Mouse (Mus musculus): ENCODE results near the gene Itsn1. TPM values are rescaled to one million over a fixed set of nuclear protein-coding genes. Genes with fewer than 3 reads are reported as not detected.

Gene Itsn1
- polyA plus RNA-seq, 1 experiment = 68.7 TPM

DNA sequence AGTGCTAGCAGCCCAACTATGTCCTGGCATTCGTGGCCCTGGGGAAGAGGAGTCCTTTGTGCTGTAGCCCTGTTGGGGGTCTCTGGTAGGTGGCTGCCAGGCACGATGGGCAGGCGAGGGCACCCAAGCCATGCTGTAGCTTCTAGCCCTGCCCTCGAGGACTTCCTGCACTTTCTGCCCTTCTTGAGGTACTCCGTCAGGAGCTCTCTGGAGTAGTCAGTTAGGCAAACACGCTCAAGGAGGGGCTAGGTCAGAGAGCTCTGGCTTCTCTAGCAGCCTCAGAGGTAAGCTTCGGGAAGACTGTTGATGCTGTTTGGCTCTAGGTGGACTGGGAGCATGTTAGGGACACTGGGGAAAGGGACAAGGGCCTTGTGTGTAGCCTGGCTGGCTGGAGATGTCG, 195.3 kb downstream of the Itsn1 start:
- no peaks in the 10 kb centered on the region for H3K27me3 ChIP-seq (ENCODE audit: control insufficient read depth, insufficient read depth, low read length)
- no peak for TF ChIP-seq POLR2A (IDR thresholded peaks at IDR 0.05; ENCODE audit: borderline replicate concordance, insufficient read depth, low read length)
- no peak for TF ChIP-seq CTCF (IDR thresholded peaks at IDR 0.05; ENCODE audit: borderline replicate concordance, insufficient read depth, low read depth, low read length)
- no peak for DNase-seq
- 68% methylated on average over 8 of the region's 8 CpGs for WGBS
- H3K4me1 ChIP-seq (ENCODE audit: control insufficient read depth, insufficient read depth, low read length) = 0 out of 2 replicates have a peak, but pooled peaks cover 1% of the 10 kb centered on the region
- H3K4me3 ChIP-seq (replicated peaks; ENCODE audit: insufficient read depth, low read depth, low read length) = no peak overlapping the region
- H3K27ac ChIP-seq (ENCODE audit: insufficient read depth, low read length) = no peak overlapping the region

DNA sequence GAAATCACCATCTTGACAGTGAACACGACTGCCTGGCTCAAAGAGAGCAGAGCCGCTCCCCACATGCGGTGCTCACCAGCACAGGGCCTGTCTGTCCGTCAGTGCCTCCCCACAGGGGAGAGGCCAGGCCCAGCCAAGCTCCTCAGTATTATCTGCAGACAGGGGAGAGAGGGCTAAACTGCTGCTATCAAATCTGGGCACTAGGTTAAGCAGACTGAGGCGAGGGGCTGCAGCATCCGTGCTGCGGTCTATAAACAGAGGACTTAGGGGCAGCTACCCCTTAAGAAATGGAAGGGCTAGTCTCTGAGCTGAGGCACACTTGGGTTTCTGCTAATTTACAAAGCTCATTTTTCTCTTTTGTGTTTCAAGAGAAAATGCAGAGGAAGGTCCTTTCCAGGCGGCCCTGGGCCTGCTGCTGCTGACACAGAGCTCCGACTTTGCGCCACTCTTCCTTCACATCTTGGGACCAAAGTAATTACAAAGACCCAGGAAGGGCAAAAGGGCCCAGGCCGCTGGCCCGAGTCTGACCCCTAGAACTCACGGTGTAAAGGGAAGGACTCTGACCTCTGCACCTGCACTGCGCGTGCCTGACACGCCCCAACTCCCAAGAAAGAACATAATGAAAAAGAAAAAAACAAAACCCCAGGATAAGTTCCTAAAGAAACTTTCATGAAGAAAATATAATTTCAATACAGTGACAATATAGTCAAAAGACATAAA, 199.0 kb downstream of the Itsn1 start:
- TF ChIP-seq CTCF (IDR thresholded peaks at IDR 0.05; ENCODE audit: borderline replicate concordance, insufficient read depth, low read depth, low read length) (no peak), POLR2A (IDR thresholded peaks at IDR 0.05; ENCODE audit: borderline replicate concordance, insufficient read depth, low read length) (no peak)
- no peak overlapping the region for H3K27ac ChIP-seq (ENCODE audit: insufficient read depth, low read length)
- WGBS = 79% methylated on average over 16 of the region's 16 CpGs
- no peak for DNase-seq
- H3K4me3 ChIP-seq (replicated peaks; ENCODE audit: insufficient read depth, low read depth, low read length) = no peak overlapping the region
- H3K4me1 ChIP-seq (ENCODE audit: control insufficient read depth, insufficient read depth, low read length) = peaks cover 9% of the 10 kb centered on the region; the same call in 1 of the 2 replicates
- H3K27me3 ChIP-seq (ENCODE audit: control insufficient read depth, insufficient read depth, low read length) = no peaks in the 10 kb centered on the region

DNA sequence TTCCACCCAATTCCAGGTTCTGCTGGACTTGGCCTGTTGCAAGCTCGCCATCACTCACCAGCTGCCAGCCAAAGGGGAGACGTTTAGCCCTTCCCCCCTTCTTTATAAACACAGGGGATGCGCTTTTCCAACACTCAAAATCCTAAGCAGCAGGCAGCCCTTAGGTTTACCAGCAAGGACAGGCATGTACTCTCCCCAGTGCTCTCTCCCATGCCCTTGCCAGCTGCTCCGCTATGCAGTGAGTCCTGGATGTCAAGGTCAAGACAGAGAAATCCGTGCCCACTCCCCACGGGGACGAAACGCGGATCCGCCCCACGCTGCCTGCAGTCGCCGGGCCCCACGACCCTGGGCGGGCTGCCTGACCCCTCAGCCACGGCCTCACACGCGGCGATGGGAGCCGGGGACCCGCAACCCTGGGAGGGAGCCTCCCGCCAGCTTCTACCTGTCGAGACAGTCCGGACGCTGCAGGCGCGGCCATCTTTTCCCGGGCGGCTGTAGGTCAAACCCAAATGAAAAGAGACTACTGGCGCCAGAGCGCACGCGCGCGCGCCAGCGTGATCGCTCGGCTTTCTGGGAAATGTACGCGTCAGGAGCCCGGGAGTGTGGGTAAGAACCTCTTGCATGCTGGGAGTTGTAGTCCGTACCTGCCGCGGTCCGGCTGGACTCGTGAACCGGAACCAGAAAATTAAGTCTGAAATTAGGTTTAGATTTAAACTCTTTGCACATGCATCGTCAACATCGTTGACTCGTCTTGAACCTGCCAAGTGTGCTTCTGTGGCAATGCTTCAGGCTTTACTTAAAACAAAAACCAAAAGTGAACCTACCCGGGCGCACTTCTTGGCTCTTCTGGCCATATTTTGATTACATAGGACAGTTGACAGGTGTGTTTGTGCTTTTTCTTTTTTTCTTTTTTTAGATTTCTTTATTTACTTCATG, 202.3 kb downstream of the Itsn1 start:
- TF ChIP-seq POLR2A (IDR thresholded peaks at IDR 0.05; ENCODE audit: borderline replicate concordance, insufficient read depth, low read length) (peak; percentile 68; the same call in 1 of the 2 replicates), CTCF (IDR thresholded peaks at IDR 0.05; ENCODE audit: borderline replicate concordance, insufficient read depth, low read depth, low read length) (no peak)
- Histone ChIP-seq H3K27ac (ENCODE audit: insufficient read depth, low read length) (peak overlapping the region; percentile 98), H3K4me3 (replicated peaks; ENCODE audit: insufficient read depth, low read depth, low read length) (peak overlapping the region; percentile 100), H3K27me3 (ENCODE audit: control insufficient read depth, insufficient read depth, low read length) (no peaks in the 10 kb centered on the region), H3K4me1 (ENCODE audit: control insufficient read depth, insufficient read depth, low read length) (peaks cover 9% of the 10 kb centered on the region; the same call in 1 of the 2 replicates)
- WGBS = under 1% methylated on average over 53 of the region's 53 CpGs
- DNase-seq = peak; percentile 93 to 96

DNA sequence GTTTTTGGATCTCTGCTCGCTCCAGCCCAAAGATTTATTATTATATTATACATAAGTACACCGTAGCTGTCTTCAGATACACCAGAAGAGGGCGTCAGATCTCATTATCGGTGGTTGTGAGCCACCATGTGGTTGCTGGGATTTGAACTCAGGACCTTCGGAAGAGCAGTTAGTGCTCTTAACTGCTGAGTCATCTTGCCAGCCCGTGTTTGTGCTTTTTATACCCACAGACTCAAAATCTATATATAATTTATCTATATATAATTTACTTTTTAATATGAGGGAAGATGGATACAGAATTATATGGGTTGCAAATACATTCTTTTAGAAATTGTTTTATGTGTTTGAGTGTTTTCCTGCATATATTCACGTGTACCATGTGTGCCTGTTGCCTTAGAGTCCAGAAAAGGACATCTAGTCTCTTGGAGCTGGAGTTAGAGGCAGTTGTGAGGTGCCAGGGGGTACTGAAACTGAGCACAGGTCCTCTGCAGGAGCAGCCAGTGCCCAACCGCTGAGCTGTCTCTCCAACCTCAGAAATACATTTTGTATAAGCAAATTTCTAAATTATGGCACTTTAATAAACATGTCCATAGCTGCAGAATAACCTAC, 203.1 kb downstream of the Itsn1 start:
- WGBS = 56% methylated on average over 8 of the region's 8 CpGs
- no peak for TF ChIP-seq POLR2A (IDR thresholded peaks at IDR 0.05; ENCODE audit: borderline replicate concordance, insufficient read depth, low read length)
- TF ChIP-seq CTCF (IDR thresholded peaks at IDR 0.05; ENCODE audit: borderline replicate concordance, insufficient read depth, low read depth, low read length) = no peak
- Histone ChIP-seq H3K4me1 (ENCODE audit: control insufficient read depth, insufficient read depth, low read length) (peaks cover 9% of the 10 kb centered on the region; the same call in 1 of the 2 replicates), H3K27ac (ENCODE audit: insufficient read depth, low read length) (no peak overlapping the region), H3K4me3 (replicated peaks; ENCODE audit: insufficient read depth, low read depth, low read length) (no peak overlapping the region), H3K27me3 (ENCODE audit: control insufficient read depth, insufficient read depth, low read length) (no peaks in the 10 kb centered on the region)
- DNase-seq = no peak

DNA sequence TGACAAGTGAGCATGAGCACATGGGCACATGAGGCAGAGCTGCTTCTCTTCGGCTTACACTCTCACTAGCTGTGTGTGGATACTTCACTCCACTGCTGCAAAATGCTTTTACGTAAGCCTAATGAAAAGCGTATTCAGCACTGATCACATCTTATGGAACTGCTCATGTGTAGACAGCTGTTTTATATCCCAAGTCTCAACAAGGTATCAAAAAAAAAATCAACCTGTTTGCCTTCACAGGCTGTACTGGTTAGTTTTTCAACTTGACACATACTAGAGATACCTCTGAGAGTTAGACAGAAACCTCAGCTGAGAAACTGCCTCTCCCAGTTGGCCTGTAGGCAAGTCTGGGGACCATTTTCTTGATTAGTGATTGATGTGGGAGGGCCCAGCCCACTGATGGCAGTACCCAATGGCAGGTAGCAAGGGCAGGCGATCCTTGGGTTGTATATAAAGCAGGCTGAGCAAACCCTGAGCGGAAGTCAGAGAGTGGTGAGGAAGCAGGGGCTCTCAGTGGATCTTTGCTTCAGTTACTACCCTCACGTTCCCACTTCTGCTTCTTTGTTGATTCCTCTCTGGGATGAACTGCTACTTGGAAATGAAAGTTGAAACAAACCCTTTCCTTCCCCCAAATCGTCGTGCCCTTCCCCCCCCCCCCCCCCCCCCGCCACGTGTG, 203.9 kb downstream of the Itsn1 start:
- DNase-seq = no peak
- Histone ChIP-seq H3K27me3 (ENCODE audit: control insufficient read depth, insufficient read depth, low read length) (no peaks in the 10 kb centered on the region), H3K4me3 (replicated peaks; ENCODE audit: insufficient read depth, low read depth, low read length) (no peak overlapping the region), H3K27ac (ENCODE audit: insufficient read depth, low read length) (no peak overlapping the region), H3K4me1 (ENCODE audit: control insufficient read depth, insufficient read depth, low read length) (peaks cover 9% of the 10 kb centered on the region; the same call in 1 of the 2 replicates)
- TF ChIP-seq POLR2A (IDR thresholded peaks at IDR 0.05; ENCODE audit: borderline replicate concordance, insufficient read depth, low read length) (no peak), CTCF (IDR thresholded peaks at IDR 0.05; ENCODE audit: borderline replicate concordance, insufficient read depth, low read depth, low read length) (no peak)
- 61% methylated on average over 10 of the region's 10 CpGs for WGBS

DNA sequence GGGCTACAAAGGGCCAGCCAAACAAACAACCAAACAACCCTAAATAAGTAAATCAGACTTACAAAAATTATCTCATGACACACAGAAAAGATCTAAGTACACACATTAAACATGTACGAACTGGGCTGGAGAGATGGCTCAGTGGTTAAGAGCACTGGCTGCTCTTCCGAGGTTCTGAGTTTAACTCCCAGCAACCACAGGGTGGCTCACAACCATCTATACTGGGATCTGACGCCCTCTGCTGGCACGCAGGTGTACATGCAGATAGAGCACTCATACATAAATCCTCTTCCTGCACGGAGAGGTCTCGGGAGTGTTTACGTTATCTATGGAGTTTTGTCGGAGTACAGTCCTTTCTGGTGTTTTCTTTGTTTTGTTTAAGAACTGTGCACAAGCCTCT, 206.0 kb downstream of the Itsn1 start:
- TF ChIP-seq CTCF (IDR thresholded peaks at IDR 0.05; ENCODE audit: borderline replicate concordance, insufficient read depth, low read depth, low read length) (peak; percentile 48; the same call in 1 of the 2 replicates), POLR2A (IDR thresholded peaks at IDR 0.05; ENCODE audit: borderline replicate concordance, insufficient read depth, low read length) (no peak)
- H3K27me3 ChIP-seq (ENCODE audit: control insufficient read depth, insufficient read depth, low read length) = no peaks in the 10 kb centered on the region
- WGBS = 45% methylated on average over 8 of the region's 8 CpGs
- H3K4me1 ChIP-seq (ENCODE audit: control insufficient read depth, insufficient read depth, low read length) = peaks cover 2% of the 10 kb centered on the region; the same call in 1 of the 2 replicates
- no peak for DNase-seq
- H3K4me3 ChIP-seq (replicated peaks; ENCODE audit: insufficient read depth, low read depth, low read length) = no peak overlapping the region
- H3K27ac ChIP-seq (ENCODE audit: insufficient read depth, low read length) = no peak overlapping the region

DNA sequence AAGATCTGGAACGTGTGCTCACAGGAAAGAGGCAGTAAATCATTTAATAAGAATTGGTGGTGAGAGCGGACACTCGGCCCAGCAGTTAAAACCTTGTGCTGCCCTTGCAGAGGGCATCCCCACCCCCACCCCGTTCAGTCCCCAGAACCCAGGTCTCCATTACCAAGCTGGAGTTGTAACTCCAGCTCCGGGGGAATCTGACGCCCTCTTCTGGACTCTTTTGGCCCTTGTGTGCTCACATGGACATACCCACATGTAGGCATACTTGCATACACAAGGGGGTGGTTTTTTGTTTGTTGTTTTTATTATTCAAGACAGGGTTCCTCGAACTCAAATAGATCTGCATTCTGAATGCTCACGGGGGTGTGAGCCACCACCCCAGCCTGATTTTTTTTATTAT, 206.6 kb downstream of the Itsn1 start:
- TF ChIP-seq CTCF (IDR thresholded peaks at IDR 0.05; ENCODE audit: borderline replicate concordance, insufficient read depth, low read depth, low read length) = no peak
- TF ChIP-seq POLR2A (IDR thresholded peaks at IDR 0.05; ENCODE audit: borderline replicate concordance, insufficient read depth, low read length) = no peak
- WGBS = 60% methylated on average over 8 of the region's 8 CpGs
- Histone ChIP-seq H3K4me3 (replicated peaks; ENCODE audit: insufficient read depth, low read depth, low read length) (no peak overlapping the region), H3K27me3 (ENCODE audit: control insufficient read depth, insufficient read depth, low read length) (no peaks in the 10 kb centered on the region), H3K4me1 (ENCODE audit: control insufficient read depth, insufficient read depth, low read length) (no peaks in the 10 kb centered on the region), H3K27ac (ENCODE audit: insufficient read depth, low read length) (no peak overlapping the region)
- DNase-seq = no peak

Data from cerebellum, adult 2 months (tissue).